Mouse (Mus musculus): Measurements from ENCODE around the gene Gm10770.
A peak's percentile ranks its signal among the peaks of the same experiment; 100 is the strongest.
"Not testable (repeated sequence)": the region's sequence is repeated elsewhere in the genome, so short reads cannot be mapped to it uniquely, and the experiment has no call there.

Gene Gm10770

GRCm38 (mm10) chr2:150179579-150179978, at the start of gene Gm10770:
TSS of gene Gm10770 (minus strand) at chr2:150179679.
- not testable (repeated sequence) for DNase-seq

GRCm38 (mm10) chr2:150223263-150223662, 43.8 kb upstream of the Gm10770 start:
- not testable (repeated sequence) for DNase-seq

- DNase-seq: not testable (repeated sequence)
These were observed 38.9 kb upstream of the Gm10770 start for GRCm38 (mm10) chr2:150218363-150218725.

GRCm38 (mm10) chr2:150217600-150218362, 38.3 kb upstream of the Gm10770 start, which contains the start of gene Zfp937:
TSS of gene Zfp937 (plus strand) at chr2:150218073.
- DNase-seq: peak; percentile 78 to 82

- not testable (repeated sequence) for DNase-seq
These were observed 2.1 kb upstream of the Gm10770 start, which contains the start of gene Gm14139 for GRCm38 (mm10) chr2:150181570-150181999. TSS of gene Gm14139 (plus strand) at chr2:150181755.

GRCm38 (mm10) chr2:150181046-150181445, 1.6 kb upstream of the Gm10770 start:
- DNase-seq: not testable (repeated sequence)

GRCm38 (mm10) chr2:150173833-150174232, 5.6 kb downstream of the Gm10770 start:
- no peak for DNase-seq

- no peak for DNase-seq
These were observed 12.8 kb downstream of the Gm10770 start for GRCm38 (mm10) chr2:150166703-150167102.

GRCm38 (mm10) chr2:150136435-150136897, 43.0 kb downstream of the Gm10770 start, which contains the start of gene Zfp120:
TSS of gene Zfp120 (minus strand) at chr2:150136708.
- peak; percentile 84 to 87 for DNase-seq

GRCm38 (mm10) chr2:150132773-150133172, 46.7 kb downstream of the Gm10770 start:
- no peak for DNase-seq

GRCm38 (mm10) chr2:150132002-150132401, 47.5 kb downstream of the Gm10770 start:
- DNase-seq: not testable (repeated sequence)

All from cerebellum, postnatal 25 days (tissue).